Mouse (Mus musculus): Measurements from ENCODE around the gene Vmn1r32. TPM values are rescaled to one million over a fixed set of nuclear protein-coding genes. Genes with fewer than 3 reads are reported as not detected.

Gene Vmn1r32
- not detected in 2 replicates for polyA plus RNA-seq (2012; ENCODE audit: insufficient read depth, insufficient read length, missing spikeins)

DNA sequence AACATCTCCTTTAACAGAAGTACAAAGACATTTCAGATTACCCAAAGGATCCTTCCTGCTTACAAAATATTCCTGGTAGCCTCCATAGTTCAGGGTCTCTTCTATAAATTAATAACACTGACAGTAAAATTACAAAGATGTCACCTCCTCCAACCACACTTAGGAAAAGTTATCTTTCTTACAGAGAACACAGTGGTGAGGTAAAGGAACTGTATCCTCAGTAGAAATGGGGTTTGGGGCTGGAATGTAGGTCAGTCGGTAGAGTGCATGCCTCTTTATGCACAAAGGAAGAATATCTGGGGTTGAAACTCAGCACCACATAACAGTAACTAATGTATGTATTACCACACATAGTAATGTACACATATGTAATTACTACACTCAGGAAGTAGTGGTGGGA lies at the start of gene Vmn1r32:
Vmn1r32 (minus strand) TSS at position 101 of the 400 bp plus-strand sequence.
- no peak within 1 kb of the TSS for H3K4me3 ChIP-seq (ENCODE audit: insufficient read depth, low read depth, low read length)
- H3K27ac ChIP-seq (replicated peaks; ENCODE audit: low read depth, low read length) = no peak within 1 kb of the TSS
- no peaks in the 10 kb centered on the region for H3K4me1 ChIP-seq (ENCODE audit: control insufficient read depth, insufficient read depth, insufficient read length, low read length)

DNA sequence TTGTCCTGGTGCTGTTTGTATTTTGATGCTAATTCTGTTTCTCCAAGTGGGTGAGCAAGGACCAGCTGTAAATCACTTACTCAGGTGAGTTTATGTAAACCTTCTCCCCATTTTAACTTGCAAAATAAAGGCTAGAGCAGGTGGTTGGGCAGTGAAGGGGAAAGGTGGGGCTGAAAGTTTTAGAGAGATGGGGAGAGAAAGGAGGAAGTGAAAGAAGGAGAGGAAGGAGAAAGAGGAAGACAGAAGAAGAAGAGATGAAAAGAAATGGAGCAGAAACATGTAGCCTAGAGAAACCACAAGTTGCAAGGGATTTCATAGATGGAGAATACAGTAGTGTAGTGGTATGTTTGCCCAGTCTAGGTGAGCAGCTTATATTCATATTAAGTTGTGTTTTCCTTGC lies 35.9 kb upstream of the Vmn1r32 start:
- Histone ChIP-seq H3K4me1 (ENCODE audit: control insufficient read depth, insufficient read depth, insufficient read length, low read length) (no peaks in the 10 kb centered on the region), H3K27ac (replicated peaks; ENCODE audit: low read depth, low read length) (no peak overlapping the region), H3K4me3 (ENCODE audit: insufficient read depth, low read depth, low read length) (no peak overlapping the region)

GRCm38 (mm10) chr6:66535966-66536365 lies 23.9 kb downstream of the Vmn1r32 start:
- H3K27ac ChIP-seq (replicated peaks; ENCODE audit: low read depth, low read length) = no peak overlapping the region
- H3K4me1 ChIP-seq (ENCODE audit: control insufficient read depth, insufficient read depth, insufficient read length, low read length) = no peaks in the 10 kb centered on the region
- H3K4me3 ChIP-seq (ENCODE audit: insufficient read depth, low read depth, low read length) = peak overlapping the region; percentile 70

DNA sequence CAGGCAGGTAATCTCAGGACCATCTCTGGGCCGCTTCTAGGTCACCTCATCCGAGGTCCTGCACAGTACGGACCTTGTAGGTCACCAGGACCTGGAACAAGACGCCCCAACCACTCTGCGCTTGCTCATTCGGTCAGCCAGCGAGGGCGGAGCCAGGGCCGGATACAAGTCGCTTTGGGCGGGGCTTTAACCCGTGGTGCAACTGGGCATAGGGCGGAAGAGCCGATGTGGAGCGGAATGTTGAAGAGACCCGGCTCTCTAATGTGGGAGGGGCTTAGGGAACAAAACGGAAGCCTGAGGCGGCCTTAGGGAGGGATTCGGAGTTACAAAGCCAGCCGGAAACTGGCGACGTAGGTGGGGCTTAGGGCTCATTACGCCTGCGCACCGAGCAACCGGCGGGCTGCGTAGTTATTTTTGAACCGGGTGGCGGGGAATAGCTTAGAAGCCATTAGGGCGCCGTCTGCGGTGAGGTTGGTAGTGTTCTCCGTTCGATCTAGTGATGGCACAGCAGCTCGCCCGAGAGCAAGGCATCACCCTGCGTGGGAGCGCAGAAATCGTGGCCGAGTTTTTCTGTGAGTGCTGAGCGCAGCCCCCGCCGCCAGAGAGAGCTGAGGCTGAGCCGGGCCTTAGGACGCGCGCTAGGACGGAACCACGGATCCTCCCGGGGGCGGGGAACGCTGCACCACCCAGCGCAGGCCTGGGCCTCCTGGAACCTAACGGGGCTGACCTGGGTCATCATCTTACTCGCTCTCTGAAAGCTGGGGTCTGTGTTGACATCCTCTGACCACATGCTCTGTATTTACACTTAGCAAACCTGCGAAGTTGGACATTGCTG lies 24.7 kb downstream of the Vmn1r32 start, which contains the start of gene Mad2l1:
Mad2l1 (plus strand) TSS at position 363 of the 835 bp plus-strand sequence.
- Histone ChIP-seq H3K4me1 (ENCODE audit: control insufficient read depth, insufficient read depth, insufficient read length, low read length) (no peaks in the 10 kb centered on the region), H3K4me3 (ENCODE audit: insufficient read depth, low read depth, low read length) (peak within 1 kb of the TSS; percentile 70), H3K27ac (replicated peaks; ENCODE audit: low read depth, low read length) (peak within 1 kb of the TSS; percentile 75)

GRCm38 (mm10) chr6:66534366-66534941 lies 25.4 kb downstream of the Vmn1r32 start:
- Histone ChIP-seq H3K4me1 (ENCODE audit: control insufficient read depth, insufficient read depth, insufficient read length, low read length) (no peaks in the 10 kb centered on the region), H3K27ac (replicated peaks; ENCODE audit: low read depth, low read length) (peak overlapping the region; percentile 75), H3K4me3 (ENCODE audit: insufficient read depth, low read depth, low read length) (peak overlapping the region; percentile 58)

- no peaks in the 10 kb centered on the region for H3K4me1 ChIP-seq (ENCODE audit: control insufficient read depth, insufficient read depth, insufficient read length, low read length)
- no peak overlapping the region for H3K4me3 ChIP-seq (ENCODE audit: insufficient read depth, low read depth, low read length)
- no peak overlapping the region for H3K27ac ChIP-seq (replicated peaks; ENCODE audit: low read depth, low read length)
These were observed 26.7 kb downstream of the Vmn1r32 start for GRCm38 (mm10) chr6:66533241-66533640.

GRCm38 (mm10) chr6:66528386-66528785 lies 31.5 kb downstream of the Vmn1r32 start:
- H3K4me1 ChIP-seq (ENCODE audit: control insufficient read depth, insufficient read depth, insufficient read length, low read length) = no peaks in the 10 kb centered on the region
- no peak overlapping the region for H3K27ac ChIP-seq (replicated peaks; ENCODE audit: low read depth, low read length)
- no peak overlapping the region for H3K4me3 ChIP-seq (ENCODE audit: insufficient read depth, low read depth, low read length)

DNA sequence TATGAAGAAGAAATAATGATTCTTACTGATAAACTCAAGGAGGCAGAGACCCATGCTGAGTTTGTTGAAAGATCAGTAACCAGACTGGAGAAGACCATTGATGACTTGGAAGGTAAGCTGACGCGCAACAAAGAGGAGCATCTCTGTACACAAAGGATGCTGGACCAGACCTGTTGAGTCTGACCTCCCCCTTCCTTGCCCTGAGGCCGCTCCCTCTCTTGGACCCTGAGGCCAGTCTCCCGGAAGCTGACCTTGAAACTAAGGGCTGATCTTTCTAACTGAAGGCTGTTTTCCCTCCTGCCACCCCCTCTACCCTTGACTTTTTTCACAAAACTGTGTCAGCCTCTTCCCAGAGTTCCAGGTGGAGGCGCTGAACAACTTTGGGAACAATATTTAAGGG lies 43.5 kb downstream of the Vmn1r32 start:
- no peak overlapping the region for H3K27ac ChIP-seq (replicated peaks; ENCODE audit: low read depth, low read length)
- H3K4me3 ChIP-seq (ENCODE audit: insufficient read depth, low read depth, low read length) = no peak overlapping the region
- no peaks in the 10 kb centered on the region for H3K4me1 ChIP-seq (ENCODE audit: control insufficient read depth, insufficient read depth, insufficient read length, low read length)

Other genes starting within 250 kb of the Vmn1r32 start
- 3.5 and 5.8 TPM in 2 replicates for gene Mad2l1, start 24.7 kb downstream of the Vmn1r32 start, polyA plus RNA-seq (2012; ENCODE audit: insufficient read depth, insufficient read length, missing spikeins)
- not detected in 2 replicates for gene Vmn1r33, start 58.2 kb upstream of the Vmn1r32 start, polyA plus RNA-seq (2012; ENCODE audit: insufficient read depth, insufficient read length, missing spikeins)
- gene Vmn1r34, start 83.8 kb upstream of the Vmn1r32 start, polyA plus RNA-seq (2012; ENCODE audit: insufficient read depth, insufficient read length, missing spikeins) = not detected in 2 replicates
- not detected in 2 replicates for gene Vmn1r35, start 125.8 kb upstream of the Vmn1r32 start, polyA plus RNA-seq (2012; ENCODE audit: insufficient read depth, insufficient read length, missing spikeins)
- gene Vmn1r36, start 159.1 kb upstream of the Vmn1r32 start, polyA plus RNA-seq (2012; ENCODE audit: insufficient read depth, insufficient read length, missing spikeins) = not detected in 2 replicates
- gene Vmn1r37, start 169.3 kb upstream of the Vmn1r32 start, polyA plus RNA-seq (2012; ENCODE audit: insufficient read depth, insufficient read length, missing spikeins) = not detected in 2 replicates
- not detected in 2 replicates for gene Vmn1r38, start 222.5 kb upstream of the Vmn1r32 start, polyA plus RNA-seq (2012; ENCODE audit: insufficient read depth, insufficient read length, missing spikeins)